Mouse (Mus musculus) lung, postnatal 0 days (tissue): Measurements from ENCODE around the gene Slc45a3. TPM values are rescaled to one million over a fixed set of nuclear protein-coding genes. Genes with fewer than 3 reads are reported as not detected.

ENCODE experiments used
- ATAC-seq: fragments of 200-750 bp; cut with Nextera tagmentation; 2 replicates; pipeline ENCODE4 v1.8.0; 2017; ENCODE audit warnings: moderate library complexity
- DNase-seq: peaks from one replicate; pipeline ENCODE4 v3.0.0-alpha.2; 2016; ENCODE audit warnings: low spot score
- H3K27ac ChIP-seq: fragments of 300-500 bp; sonication (generic); 2 replicates; pipeline ENCODE4 v1.5.1; 2014; ENCODE audit warnings: antibody characterized with exemption, mild to moderate bottlenecking, low read length, mixed read lengths
- H3K27me3 ChIP-seq: fragments of 300-500 bp; sonication (generic); replicated peaks from 2 replicates; pipeline ENCODE4 v1.6.1; 2014; ENCODE audit warnings: low read length, mixed read lengths; ENCODE audit not compliant: insufficient read depth
- H3K36me3 ChIP-seq: fragments of 300-500 bp; sonication (generic); 2 replicates; pipeline ENCODE4 v1.6.1; 2014; ENCODE audit warnings: low read length, mixed read lengths; ENCODE audit not compliant: insufficient read depth
- H3K4me1 ChIP-seq: fragments of 300-500 bp; sonication (generic); 2 replicates; pipeline ENCODE4 v1.6.1; 2014; ENCODE audit warnings: antibody characterized with exemption, low read depth, low read length, mixed read lengths; ENCODE audit not compliant: insufficient read depth
- H3K4me2 ChIP-seq: fragments of 300-500 bp; sonication (generic); replicated peaks from 2 replicates; pipeline ENCODE4 v1.6.1; 2014; ENCODE audit warnings: low read depth, mild to moderate bottlenecking, low read length, moderate library complexity, mixed read lengths
- H3K4me3 ChIP-seq: fragments of 300-500 bp; sonication (generic); 2 replicates; pipeline ENCODE4 v1.5.1; 2014; ENCODE audit warnings: low read depth, low read length
- H3K9ac ChIP-seq: fragments of 300-500 bp; sonication (generic); replicated peaks from 2 replicates; pipeline ENCODE4 v1.6.1; 2014; ENCODE audit warnings: low read depth, mild to moderate bottlenecking
- H3K9me3 ChIP-seq: fragments of 300-500 bp; sonication (generic); 2 replicates; pipeline ENCODE4 v1.6.1; 2016; ENCODE audit warnings: low read length, mixed read lengths
- CTCF ChIP-seq: IDR thresholded peaks from 2 replicates; pipeline ENCODE4 v1.5.1; 2016; ENCODE audit warnings: antibody characterized with exemption, mild to moderate bottlenecking
- EP300 ChIP-seq: IDR thresholded peaks from 2 replicates; pipeline ENCODE4 v1.6.1; 2016; ENCODE audit warnings: antibody characterized with exemption, mild to moderate bottlenecking, control low read depth
- WGBS: fragments of 180-500 bp; shearing (Covaris S2); extraction: QIAGEN DNeasy Blood & Tissue Kit; methylation state at CpG from one replicate; pipeline ENCODE4 v1.1.7; 2014; 5-methylcytosine and 5-hydroxymethylcytosine counted together
- polyA plus RNA-seq: library from polyadenylated mRNA; unstranded; fragments of >200 nt; fragmentation: Nextera tagmentation; extraction: Ambion mirVana; gene quantifications from 2 replicates; pipeline ENCODE4 v1.2.1, GENCODE M21; 2015

Gene Slc45a3
- polyA plus RNA-seq, 1 experiment from 2014 or later = 5.7 TPM

DNA sequence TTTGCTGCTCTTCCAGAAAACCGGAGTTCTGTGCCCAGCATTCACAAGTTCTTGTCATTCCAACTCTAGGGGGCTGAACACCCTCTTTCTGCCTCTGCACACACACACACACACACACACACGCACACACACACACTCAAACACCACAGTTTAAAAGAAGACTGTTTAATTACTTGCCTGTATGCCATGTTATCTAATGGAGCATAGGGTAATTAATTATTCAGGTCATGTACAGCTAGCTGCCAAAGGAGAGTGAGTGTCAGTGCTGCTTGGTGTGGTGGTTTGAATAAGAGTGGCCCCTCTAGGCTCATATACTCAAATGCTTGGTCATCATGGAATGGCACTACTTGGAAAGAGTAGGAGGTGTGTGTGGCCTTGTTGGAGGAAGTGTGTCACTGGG, 21.0 kb downstream of the Slc45a3 start:
- H3K4me2 ChIP-seq = no peak overlapping the region
- ATAC-seq = no peak
- no peaks in the 10 kb centered on the region for H3K36me3 ChIP-seq
- H3K9me3 ChIP-seq = no peaks in the 10 kb centered on the region
- no peaks in the 10 kb centered on the region for H3K27me3 ChIP-seq
- no peak overlapping the region for H3K4me3 ChIP-seq
- TF ChIP-seq EP300 = no peak
- 57% methylated on average over 2 of the region's 2 CpGs for WGBS
- H3K4me1 ChIP-seq = peaks cover 4% of the 10 kb centered on the region; the same call in 1 of the 2 replicates
- H3K27ac ChIP-seq = no peak overlapping the region
- DNase-seq = no peak
- H3K9ac ChIP-seq = no peak overlapping the region

DNA sequence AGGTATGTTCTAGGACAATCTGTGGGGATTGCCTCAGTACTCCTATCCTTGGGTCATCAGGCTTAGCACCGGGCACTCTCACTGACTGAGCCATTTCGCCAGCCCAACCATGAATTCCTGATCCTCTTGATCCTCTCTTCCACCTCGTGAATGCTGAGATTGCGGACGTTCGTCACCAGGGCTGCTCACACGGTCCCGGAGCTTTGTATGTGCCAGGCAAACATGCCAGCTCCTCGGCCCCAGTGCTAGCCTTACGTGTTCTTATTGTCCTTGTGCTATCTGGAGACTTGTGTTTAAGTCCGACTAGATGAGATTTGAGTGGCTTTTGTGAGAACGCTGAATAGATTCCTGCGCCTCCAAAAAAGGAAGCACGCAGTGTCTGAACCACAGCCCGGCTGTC, 24.7 kb downstream of the Slc45a3 start:
- no peaks in the 10 kb centered on the region for H3K27me3 ChIP-seq
- H3K4me1 ChIP-seq = no peaks in the 10 kb centered on the region
- DNase-seq (peak; percentile 50), ATAC-seq (peak; percentile 84)
- TF ChIP-seq EP300 = no peak
- no peak overlapping the region for H3K4me2 ChIP-seq
- H3K36me3 ChIP-seq = no peaks in the 10 kb centered on the region
- WGBS = 43% methylated on average over 15 of the region's 15 CpGs
- no peaks in the 10 kb centered on the region for H3K9me3 ChIP-seq
- no peak overlapping the region for H3K27ac ChIP-seq
- H3K4me3 ChIP-seq = no peak overlapping the region
- no peak overlapping the region for H3K9ac ChIP-seq

DNA sequence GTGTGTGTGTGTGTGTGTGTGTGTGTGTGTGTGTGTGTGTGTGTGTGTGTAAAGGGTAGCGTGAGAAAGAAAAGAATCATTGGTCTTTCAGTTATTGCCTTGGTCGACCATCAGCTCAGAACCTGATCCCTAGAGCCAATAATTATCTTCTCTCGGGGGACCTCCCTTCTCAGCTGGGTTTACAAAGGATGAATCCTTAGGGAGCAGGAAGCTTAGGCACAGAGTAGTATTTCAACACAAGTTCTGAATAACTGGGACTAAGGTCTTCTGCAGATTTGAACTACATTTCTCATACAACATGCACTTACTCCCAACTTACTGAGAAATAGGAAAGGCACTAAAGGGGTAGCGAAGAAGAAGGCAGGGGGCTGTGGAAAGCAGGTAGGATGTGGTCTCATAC, 26.7 kb downstream of the Slc45a3 start:
- Histone ChIP-seq H3K36me3 (no peaks in the 10 kb centered on the region), H3K4me2 (no peak overlapping the region), H3K4me1 (no peaks in the 10 kb centered on the region), H3K27me3 (no peaks in the 10 kb centered on the region), H3K9me3 (no peaks in the 10 kb centered on the region), H3K4me3 (no peak overlapping the region), H3K27ac (no peak overlapping the region), H3K9ac (no peak overlapping the region)
- TF ChIP-seq EP300 (no peak), CTCF (no peak)
- DNase-seq (no peak), ATAC-seq (no peak)
- WGBS = 76% methylated on average over 4 of the region's 4 CpGs

DNA sequence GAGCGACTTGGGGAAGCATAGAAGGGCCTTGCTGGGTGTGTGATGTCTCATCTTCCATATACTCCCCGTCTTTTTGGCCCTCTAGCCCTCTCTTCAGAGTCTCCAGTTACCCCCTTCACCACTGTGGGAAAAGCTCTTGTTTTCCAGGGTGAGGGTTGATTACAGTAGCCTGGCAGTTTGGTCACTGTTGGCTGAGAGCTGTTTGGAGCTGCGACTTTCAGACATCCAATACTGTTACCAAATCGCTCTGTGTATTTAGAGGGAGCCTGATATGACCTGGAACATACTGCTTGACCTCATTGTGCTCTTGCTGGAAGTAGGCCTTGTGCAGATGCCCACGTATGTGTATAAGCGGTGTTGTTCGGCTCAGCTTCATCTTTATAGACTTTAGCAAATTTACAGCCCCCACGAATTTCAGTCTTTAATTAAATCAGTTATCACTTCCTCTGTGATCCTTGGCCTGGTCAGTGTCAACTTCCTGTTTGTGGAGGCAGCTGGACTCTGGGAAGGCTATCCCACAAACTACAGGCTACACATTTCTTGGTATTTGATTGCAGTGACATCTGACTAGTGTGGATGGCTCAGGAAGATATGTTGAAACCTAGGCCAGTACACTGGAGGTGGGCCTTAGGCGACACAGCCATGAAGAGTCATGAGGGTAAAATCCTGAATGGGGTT, 27.5 kb downstream of the Slc45a3 start:
- Histone ChIP-seq H3K27me3 (no peaks in the 10 kb centered on the region), H3K4me3 (no peak overlapping the region), H3K36me3 (no peaks in the 10 kb centered on the region), H3K4me2 (no peak overlapping the region), H3K9ac (no peak overlapping the region), H3K9me3 (no peaks in the 10 kb centered on the region), H3K4me1 (no peaks in the 10 kb centered on the region), H3K27ac (no peak overlapping the region)
- DNase-seq = no peak
- WGBS = 78% methylated on average over 9 of the region's 9 CpGs
- TF ChIP-seq EP300 (no peak), CTCF (no peak)
- ATAC-seq = no peak

DNA sequence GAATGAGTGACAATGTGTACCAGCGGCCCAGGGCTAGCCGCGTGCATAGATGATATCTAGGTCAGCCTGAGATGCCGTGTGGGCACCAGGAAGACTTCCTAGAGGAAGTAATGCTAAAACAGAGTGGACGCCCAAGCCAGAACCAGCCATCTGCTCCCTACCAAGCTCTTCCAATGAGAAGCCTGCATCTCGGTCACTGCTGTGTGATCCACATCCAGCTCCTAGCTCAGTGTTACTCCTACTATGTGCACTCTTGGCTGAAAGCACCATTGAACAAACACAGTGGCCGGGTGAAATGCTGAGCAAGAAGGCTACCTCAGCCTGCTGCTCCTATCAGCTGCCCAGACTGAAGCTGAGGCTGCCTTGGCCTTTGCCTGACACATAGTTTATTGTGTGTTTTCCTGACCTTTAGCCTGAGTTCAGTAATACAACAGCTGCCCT, 29.8 kb downstream of the Slc45a3 start:
- no peak for ATAC-seq
- WGBS = 69% methylated on average over 7 of the region's 7 CpGs
- Histone ChIP-seq H3K4me2 (no peak overlapping the region), H3K4me3 (no peak overlapping the region), H3K27ac (no peak overlapping the region), H3K4me1 (no peaks in the 10 kb centered on the region), H3K9me3 (no peaks in the 10 kb centered on the region), H3K9ac (no peak overlapping the region), H3K36me3 (no peaks in the 10 kb centered on the region), H3K27me3 (no peaks in the 10 kb centered on the region)
- TF ChIP-seq CTCF = no peak
- no peak for TF ChIP-seq EP300
- no peak for DNase-seq

DNA sequence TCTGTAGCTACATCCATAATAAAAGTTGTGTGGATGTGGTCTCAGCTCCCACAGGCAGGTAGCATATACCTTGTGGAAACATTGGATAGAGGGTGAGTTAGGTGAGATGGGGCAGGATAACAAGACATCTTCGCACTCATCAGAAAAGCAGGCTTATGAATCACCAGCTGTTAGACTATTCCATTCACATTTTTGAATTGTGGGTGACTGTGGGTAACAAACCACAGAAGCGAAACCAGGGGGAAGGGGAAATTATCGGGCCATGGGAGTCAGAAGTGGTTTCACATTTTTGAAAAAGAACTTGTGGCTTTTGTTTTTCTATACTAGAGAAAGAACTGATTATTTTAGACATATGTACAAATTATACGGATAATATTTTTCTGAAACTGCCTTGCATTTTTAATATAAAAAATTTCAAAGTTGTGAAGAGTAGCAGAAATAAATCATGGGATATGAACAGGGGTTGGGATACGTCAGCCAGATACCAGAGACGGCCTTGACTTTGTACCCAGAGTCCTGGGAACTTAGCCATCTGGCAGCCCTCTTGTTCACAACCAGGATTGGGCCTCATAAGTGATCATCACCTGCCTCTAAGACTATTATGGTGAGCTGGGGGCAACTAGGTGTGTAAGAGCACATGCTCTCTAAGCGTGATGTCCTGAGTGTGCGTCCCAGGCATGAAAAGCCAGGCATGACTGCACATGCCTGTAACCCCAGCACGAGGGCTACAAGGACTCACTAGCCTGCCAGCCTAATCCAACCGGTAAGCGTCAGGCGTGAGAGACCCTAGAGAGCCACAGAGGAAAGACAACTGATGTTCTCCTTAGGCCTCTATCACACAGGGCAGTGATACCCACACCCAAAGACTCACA, 30.6 kb downstream of the Slc45a3 start:
- Histone ChIP-seq H3K4me1 (no peaks in the 10 kb centered on the region), H3K4me2 (no peak overlapping the region), H3K4me3 (no peak overlapping the region), H3K27ac (no peak overlapping the region), H3K9me3 (no peaks in the 10 kb centered on the region), H3K36me3 (no peaks in the 10 kb centered on the region), H3K27me3 (no peaks in the 10 kb centered on the region), H3K9ac (no peak overlapping the region)
- ATAC-seq (no peak), DNase-seq (no peak)
- no peak for TF ChIP-seq CTCF
- no peak for TF ChIP-seq EP300
- WGBS = 81% methylated on average over 12 of the region's 12 CpGs
